Mouse (Mus musculus) mouse embryonic stem cell (cell line): ENCODE measurements around the gene E030018B13Rik.

Experiments
- in situ Hi-C, 2 experiments: fragments of 300-500 bp; cut with MboI; formaldehyde crosslinking; loops; 1 replicate in 1 of 2; 3 replicates in 1 of 2; pipeline ENCODE4 v1.14.3; 2019 to 2020; ENCODE audit warnings: low sequenced_read_pairs in 2 of 2, low pct_unique_long_range_greater_than_20kb in 1 of 2, mixed read lengths in 1 of 2; ENCODE audit not compliant: unreplicated experiment in 1 of 2

E030018B13Rik gene

DNA sequence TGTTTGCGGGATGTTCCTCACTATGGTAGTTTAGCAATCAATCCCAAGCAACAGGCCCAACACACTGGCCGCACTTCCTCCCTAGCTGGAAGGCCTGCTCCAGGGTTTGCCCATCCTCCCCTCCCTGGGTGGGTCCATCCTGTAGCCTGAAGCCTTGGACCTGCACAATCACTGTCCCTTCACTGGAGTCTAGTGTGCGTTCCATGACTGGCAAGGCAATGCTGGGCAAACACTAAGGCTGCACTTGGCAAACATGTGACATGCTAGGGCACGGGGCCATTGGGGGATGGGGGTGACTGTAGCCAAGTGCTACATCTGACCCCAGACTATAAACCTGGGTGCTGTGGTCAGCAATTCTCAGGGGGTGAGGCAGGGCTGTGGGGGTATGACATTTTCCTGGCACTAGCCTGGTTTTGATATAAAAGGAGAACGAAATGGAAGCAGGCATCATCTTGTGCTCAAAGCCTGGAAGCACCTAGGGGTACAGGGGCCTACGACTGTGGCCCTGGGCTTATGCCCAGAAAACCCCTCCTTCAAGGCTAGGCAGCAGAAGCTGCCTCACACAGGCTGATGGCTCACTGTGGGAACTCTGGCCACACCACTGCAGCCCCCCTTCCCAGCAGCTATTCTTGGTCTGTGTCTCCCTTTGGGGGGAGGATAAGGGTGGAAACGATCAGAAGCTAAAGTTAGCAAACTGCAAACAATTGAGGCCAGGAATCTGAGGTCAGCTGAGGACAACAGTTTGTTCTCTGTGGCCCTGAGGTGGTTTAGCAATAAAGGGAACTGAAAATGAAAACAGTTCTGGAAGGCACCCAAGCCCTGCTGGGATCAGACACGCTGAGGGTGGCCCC, 5.0 kb upstream of the E030018B13Rik start:
- in situ Hi-C loops = no loop called here

DNA sequence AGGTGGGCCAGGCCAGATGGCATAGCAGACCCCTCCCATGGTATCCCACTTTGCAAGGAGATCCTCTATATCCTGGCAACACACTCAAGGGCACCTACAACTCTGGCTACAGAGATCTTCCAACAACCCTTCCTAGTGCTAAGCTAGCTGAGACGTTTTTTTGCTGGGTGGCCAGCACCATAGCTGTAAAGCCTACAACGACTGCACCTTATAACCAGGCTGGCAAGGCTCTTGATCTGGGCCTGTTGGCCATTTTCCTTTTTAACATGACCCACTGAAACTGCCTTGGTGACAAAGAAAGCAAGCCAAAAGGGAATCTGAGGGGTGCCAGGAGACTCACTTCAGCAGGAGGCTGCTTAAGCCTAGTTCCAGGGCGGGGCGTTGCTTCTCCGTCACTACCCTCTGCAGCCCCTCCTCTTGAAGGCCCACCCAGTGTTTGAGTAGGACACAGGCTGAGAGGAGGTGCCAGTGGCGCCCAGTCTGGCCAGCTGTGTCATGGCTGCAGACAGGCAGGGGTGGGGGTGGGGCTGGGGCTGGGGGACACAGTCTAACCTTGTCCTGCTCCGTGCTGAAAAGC, 4.3 kb upstream of the E030018B13Rik start:
- in situ Hi-C loops = no loop called here

DNA sequence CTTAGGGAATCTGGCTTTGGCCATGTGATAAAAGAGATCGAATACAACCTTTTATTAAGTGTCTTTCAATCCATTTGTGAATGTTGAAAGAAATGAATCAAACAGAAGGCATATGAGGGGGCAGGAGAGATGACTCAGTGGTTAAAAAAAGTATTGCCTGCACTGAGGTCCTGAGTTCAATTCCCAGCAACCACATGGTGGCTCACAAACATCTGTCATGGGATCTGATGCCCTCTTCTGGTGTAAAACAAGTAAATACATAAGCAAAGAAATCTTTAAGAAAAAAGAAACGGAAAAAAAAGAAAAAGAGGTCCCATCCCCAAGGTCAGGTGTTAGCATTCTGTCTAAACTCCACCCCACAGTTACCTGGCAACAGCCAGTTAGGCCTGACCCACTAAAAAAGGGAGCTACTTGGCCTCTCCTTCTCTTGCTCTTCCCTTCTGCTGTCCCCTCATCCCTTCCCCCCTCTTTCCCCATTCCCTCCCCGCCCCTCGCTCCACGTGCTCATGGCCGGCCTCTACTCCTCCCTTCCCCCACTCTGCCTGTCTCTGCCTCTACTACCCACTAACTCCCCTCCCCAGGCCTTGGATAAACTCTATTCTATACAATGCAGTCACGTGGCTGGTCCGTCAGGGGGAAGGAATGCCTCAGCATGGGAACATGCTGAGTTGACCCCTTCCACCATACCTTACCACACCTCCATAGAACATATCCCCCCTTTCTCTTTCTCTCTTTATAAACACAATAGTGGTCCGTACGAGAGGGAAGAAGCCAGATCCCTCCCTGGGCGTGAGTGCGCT, 3.5 kb upstream of the E030018B13Rik start:
- in situ Hi-C loops = no loop called here

DNA sequence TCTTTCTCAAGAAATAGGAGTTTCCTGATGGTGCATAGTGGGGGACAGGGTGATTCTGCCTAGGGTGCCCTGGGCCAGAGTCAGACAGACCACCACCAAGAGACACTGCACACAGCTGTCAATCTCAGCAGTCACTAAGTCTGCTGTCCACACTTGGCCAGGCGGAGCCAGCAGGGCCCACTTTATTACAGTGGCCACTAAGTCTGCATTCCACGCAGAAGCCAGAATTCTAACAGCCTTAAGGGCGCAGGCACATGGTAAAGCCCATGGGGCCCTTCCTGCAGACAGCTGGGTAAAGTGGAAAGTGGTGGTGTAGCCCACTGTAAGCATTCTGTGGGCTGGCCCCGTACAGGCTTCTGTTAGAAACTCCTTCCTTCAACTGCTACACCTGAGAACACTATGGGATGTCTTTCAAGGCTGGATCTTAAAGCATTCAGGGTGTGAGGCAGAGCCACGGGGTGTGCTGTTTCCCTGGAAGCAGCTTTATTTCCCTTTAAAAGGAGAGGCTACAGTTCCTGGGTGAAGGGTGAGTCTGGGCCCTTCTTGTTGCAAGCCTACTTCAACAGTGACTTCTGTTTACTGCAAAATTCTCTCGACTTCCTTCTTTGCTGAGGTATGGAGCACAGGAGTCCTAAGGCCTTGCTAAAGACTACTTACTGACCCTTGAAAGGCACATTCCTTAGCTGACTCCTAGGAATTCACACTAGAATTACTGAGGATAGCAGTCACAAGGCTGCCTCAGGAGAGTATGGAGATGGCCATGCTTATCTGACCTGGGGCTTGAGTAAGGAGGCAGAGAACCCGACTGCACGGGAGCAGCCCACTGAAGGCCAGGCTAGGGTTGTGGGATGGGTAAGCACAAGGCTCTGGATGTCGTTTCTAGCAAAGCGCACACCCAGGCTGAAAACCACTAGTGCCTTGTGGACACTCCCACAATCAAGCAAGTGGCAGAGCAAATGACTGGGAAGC, 2.6 kb upstream of the E030018B13Rik start:
- in situ Hi-C loops = no loop called here

DNA sequence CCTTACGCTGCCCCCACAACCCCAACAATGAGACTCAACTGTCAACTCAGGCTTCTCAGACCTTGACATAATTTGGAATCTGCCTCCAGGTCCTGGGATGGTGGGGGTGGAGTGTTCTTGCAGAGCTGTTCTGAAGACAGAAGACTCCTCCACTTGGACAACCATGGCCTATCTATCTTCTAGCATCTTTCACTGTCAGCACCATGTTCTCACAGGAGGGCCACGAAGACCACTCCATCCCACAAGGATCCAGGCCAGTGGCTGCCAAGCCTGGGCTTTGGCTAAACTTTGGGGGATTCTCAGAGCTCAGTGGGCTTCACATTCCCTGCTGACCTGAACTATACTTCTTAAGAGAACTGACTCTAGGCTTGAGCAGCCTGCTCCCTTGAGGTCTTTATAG, 1.8 kb upstream of the E030018B13Rik start:
- in situ Hi-C loops = no loop called here

DNA sequence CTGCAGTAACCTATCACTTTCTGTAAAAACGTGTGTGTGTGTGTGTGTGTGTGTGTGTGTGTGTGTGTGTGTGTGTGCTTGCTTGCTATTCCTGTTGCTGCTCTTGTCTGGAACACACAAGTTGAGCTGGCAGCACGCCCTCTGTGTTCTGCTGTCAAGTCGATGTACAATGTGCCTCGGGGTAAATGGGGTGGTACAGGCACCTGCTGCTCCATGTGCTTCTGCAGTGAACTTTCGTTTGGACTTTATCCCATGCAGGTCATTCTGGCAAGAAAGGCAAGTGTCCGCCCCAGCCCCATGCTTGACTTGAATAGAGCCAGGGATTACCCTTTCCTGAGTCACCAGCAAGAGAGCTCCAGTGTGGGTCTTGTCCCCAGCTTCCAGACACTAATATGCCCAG, 1.0 kb downstream of the E030018B13Rik start:
- in situ Hi-C loops = no loop called here

DNA sequence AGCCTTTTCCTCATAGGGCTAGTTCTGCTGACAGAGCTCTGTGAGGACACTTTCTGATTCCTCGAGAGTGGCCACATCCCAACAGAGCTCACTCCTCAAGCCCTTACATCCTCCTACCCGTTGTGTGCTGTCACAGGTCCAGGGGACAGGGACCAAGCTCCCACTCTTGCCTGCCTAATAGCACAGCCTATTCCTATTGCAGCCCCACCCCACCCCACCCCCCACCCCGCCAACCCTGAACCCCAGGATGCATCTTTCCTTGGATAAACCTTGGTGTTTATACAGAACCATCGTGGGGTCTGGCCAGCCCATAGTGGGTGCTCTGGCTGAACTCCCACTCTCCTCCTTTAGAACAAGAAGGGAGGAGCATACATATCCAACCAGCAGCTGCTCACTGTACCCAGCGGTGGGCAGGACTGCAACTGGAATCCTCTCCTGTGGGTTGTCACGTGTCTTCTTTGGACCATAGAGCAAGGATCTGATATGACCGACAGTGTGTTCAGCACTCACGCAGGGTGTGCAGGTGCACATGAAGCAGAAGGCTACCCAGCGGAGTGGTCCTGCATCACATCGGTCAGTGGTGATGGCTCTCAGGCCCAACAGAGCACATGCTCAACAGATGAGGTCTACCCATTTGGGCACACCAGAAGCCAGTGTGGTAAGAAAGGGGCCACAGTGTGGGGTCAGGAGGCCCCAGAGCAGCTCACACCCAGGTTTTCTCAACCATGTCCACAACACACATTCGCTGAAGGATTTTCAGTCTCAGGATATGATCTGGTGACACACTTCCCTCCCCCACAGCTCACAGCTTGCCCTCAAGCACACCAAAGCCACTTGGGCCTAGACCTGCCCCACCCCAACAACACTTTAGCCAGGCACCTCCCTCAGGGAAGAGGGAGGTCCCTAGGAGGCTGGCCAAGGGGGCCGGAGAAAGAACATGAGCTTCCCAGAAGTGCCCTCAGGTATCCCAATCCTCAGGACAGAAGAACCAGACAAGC, 2.4 kb downstream of the E030018B13Rik start:
- in situ Hi-C loops = no loop called here

DNA sequence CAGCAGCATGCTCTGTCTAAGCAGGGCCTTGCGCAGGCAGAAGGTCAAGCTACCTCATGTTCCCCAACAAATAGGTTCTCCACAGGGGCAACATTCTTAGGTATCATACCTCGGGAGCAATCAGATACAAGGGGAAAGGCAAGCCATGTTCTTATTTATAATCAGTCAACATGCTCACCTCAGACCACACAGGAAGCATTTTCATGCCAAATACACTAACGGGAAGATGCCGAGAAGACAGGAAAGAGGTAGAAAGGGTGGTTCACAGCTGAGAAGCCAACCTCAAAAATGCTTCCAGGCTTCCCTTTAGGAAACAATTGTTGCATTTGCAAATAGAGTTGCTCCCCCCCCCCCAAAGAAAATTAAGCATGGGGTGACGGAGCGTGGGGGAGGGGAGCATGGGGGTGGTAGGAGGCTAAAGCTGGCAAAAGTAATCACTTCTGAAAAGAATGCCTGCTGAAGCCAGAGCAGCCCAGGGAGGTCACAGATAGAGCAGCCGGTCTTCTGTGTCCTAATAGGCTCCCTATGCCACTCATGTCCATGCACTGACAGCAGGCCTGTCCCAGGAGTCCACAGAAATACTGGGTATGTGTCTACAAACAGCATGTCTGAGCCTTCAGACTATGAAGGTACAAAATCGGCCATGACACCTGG, 5.4 kb downstream of the E030018B13Rik start:
- in situ Hi-C loops = no loop called here

DNA sequence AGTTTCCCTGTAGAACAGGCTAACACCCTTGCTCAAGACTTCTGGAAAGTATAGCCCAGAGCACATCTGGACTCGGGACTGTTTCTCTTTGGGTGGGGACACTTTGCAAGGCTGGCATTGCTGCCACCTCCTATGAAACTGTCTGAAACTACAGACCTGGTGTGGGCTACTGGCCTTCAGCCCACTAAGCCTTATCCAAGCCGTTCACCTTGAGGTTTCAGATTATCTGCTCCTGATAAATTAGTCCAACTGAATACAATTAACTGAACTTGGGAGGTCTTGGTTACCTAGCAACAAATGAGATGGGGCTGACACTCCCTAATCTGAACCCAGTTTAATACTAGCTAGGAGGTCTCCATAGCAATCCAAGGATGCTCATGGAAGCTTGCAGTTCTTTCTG, 5.9 kb downstream of the E030018B13Rik start:
- in situ Hi-C loops = no loop called here

DNA sequence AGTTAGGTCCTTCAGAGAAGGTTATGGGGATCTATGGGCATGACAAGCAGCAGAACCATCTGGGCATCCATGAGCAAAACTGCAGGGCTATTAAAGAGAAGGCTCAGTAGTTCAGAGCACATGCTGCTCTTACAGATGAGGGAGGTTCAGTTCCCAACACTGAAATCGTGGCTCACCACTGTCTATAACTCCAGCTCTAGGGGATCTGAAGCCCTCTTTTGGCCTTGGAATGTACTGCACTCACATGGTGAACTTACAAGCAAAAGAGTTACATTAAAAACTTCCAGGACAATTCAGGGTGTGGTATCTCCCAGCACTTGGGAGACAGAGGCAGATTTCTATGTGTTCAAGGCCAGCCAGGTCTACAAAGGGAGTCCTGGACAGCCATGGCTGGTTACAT, 6.3 kb downstream of the E030018B13Rik start:
- in situ Hi-C loops = no loop called here

DNA sequence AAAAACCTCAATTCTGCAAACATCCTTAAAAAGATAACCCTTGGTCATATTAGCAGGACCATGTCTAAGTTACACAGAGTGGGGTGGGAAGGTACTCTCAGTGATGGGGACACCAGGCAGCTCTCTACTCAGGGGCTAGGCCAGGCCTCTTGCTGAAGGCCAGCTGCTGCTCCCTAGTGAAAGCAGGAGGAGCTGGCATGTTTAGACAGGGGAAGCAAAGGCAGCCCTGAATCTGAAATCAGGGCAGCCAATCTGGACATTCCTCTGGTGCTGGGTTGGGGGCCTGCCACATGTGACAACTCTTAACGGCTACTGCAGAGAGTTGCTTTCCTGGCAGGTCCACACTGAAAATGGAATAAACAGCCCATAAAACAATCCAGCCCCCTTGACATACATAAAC, 7.5 kb downstream of the E030018B13Rik start:
- in situ Hi-C loops = no loop called here

DNA sequence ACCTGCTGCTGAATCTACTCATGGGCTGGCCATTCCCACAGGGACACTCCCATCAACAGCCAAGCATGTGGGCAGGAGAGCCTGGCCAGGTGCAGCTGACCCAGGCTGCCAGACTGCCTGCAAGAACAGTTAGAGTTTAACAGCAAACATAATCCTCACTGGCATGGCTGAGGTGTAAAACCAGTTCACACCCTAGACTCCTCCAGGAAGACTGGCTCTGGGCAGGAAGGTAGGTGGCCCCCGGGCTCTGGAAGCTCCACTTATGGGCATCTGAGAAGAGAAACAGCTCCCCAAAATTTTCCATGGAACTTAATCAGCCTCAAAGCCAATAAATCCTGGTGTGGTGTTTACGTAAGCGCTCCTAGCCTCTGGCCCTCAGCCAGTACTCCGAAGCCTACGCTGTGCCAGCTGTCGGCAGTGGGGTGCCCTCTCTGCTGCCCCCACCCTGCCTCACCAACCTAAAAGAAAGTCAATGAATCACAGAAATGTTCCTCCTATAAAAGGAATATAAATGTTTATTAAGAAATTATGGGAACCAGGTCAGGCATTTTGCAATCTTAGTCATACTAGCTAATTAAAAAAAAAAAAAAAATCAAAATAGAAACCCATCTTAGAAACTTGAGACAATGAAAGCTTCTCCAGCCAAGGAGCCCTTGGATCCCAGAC, 8.2 kb downstream of the E030018B13Rik start:
- in situ Hi-C loops = no loop called here

DNA sequence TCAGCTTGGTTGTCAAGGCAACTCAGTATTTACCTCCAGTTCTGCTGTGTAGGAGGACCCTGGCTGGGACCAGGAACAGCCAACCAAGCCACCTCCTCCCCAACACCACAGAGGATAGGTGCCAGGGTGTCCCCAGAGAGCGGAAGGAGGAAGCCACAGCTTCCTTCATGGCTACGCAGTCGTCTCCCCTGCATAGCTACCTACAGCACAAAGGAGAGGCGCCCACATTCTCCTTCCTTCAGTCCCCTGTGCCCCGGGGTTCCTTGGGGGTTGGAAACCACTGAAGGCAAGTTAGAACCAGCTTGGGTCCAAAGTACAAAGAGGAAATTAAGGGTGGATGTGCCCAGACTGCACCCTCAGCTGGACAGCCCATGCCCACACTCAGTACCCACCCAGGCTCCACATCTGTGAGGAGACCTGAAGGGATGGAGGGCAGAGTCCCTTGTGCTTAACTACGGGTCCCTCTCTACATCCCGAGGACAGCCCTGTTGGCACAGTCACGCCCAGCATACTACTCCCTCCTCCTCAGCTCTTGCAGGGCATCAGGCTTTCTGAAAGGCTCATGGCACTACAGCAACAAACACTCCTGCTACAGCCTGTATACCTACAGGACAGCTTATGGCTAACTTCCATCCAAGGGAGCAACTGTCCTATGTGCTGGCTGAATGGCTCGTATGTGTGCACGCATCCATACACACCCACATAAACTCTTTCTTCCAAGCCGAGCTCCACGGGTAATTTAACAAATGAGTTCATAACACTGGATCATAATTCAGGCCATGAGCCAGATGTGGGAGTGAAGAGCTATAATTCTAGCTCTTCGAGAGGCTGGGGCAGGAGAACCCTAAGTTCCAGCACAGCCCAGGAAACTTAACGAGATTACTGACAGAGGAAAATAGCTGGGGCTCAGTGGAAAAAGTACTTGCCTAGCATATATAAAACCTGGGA, 9.0 kb downstream of the E030018B13Rik start:
- in situ Hi-C loops = no loop called here

DNA sequence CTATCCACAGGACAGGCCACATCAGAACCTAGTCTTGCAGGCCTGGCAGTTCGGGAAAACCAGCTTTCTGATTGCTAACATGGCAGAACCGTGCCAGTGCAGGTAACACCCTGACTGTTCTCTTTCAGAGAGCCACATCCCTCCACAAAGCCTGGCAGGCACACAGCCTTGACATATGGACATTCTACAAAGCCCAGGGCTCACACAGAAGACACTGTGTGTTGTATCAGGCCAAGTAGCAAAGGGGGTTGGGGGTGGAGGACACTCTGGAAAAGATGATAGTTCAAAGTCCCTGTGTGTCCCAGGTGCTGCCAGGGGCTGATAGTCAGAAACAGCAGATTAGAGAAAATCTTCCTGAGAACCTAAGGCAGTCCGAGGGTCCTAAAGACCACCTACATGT, 9.8 kb downstream of the E030018B13Rik start:
- in situ Hi-C loops = no loop called here

DNA sequence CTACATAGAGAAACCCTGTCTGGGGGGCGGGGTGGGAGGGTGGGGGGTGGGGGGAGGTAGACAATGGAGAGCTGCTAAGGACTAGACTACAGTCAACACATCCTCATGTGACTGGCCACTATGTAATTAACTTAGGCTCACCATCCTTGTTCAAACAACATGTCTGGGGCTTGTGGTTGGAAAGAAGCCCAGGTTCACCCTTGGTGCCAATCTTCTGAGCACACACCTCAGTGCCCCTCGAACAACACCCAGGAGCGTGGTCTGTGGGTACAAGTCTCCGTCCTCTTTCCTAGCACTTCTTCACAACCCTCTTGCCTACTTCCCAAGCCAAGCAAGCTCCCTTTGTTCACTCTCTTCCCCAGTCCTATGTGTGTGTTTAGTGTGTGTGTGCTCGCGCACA, 10.5 kb downstream of the E030018B13Rik start:
- in situ Hi-C loops = no loop called here
